Mouse (Mus musculus) thymus, postnatal 0 days (tissue): ENCODE measurements around the gene Msh6. TPM values are rescaled to one million over a fixed set of nuclear protein-coding genes. Genes with fewer than 3 reads are reported as not detected.
A peak's percentile ranks its signal among the peaks of the same experiment; 100 is the strongest.
"Not testable (repeated sequence)": the region's sequence is repeated elsewhere in the genome, so short reads cannot be mapped to it uniquely, and the experiment has no call there.

ENCODE experiments used
- DNase-seq: peaks from one replicate; pipeline ENCODE4 v3.0.0-alpha.2; 2015; ENCODE audit warnings: low spot score
- polyA plus RNA-seq: library from polyadenylated mRNA; unstranded; fragments of >200 nt; fragmentation: Nextera tagmentation; extraction: Ambion mirVana; gene quantifications from 2 replicates; pipeline ENCODE4 v1.2.1, GENCODE M21; 2015

Gene Msh6
- 72.2 and 73.6 TPM in 2 replicates for polyA plus RNA-seq

- DNase-seq = peak; percentile 99
Measured at GRCm38 (mm10) chr17:87974629-87975228, at the start of gene Msh6. Msh6 (plus strand) TSS chr17:87975062.

GRCm38 (mm10) chr17:87934326-87934725, 40.5 kb upstream of the Msh6 start:
- DNase-seq = no peak

DNA sequence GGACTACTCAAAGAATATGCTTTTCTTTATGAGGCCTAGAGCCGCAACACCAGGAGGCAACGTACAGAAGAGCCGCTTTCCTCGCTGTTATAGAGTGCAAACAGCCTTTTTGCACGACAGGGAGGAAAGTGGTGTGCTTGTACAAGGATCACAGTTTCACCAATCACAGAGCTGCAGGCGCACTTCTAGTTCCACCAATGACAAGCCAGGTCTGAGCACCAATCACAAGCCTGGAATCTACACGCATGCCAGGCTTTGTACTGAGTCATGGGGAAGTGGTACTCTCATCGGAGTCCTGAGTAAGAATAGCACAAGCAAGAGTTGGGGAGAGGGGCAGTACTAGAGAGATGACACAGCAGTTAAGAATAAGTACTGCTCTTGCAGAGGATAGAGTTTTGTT, 40.1 kb upstream of the Msh6 start:
- no peak for DNase-seq

DNA sequence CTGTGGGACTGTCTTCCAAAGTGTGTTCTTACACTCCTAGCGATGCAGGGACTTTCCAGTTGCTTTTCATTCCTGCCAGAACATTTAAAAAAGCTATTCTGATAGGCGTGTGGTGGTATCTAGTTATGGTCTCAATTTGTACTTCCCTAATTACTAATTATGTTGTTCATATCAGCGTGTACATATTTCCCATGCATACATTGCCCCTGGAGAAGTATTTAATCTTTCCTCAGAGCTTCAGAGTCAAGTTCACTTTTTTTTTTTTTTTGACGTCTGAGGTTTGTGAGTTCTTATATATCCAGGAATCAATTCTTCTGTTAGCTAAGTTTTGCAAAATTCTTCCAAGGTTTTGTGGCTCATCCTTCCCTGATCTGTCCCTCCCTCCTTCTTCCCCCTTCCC, 38.7 kb upstream of the Msh6 start:
- DNase-seq = no peak

GRCm38 (mm10) chr17:87948965-87949584, 25.8 kb upstream of the Msh6 start:
- peak; percentile 76 for DNase-seq

DNA sequence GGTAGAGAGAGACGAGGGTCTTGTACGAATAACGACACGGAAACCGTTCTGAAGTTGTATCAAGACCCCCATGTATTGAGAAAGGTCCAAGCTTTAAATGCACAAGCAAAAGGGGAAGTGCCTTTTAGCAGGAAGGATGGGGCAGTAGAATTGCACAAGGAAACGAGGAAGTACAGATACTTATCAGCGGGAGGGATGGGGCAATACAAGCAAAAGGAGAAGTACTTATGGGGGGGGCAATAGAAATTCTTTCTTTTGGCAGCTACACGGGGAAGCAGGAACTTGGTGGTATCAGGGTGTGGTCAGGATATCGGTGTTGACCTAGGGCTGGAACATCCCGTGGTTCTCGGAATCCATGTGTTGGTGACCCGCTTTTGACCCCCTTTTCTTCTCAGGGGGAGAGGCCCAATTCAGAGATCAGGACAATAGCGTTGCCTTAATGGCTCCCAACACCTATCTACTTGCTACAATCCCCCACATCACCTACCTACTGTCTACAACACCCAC, 20.2 kb upstream of the Msh6 start:
- not testable (repeated sequence) for DNase-seq

DNA sequence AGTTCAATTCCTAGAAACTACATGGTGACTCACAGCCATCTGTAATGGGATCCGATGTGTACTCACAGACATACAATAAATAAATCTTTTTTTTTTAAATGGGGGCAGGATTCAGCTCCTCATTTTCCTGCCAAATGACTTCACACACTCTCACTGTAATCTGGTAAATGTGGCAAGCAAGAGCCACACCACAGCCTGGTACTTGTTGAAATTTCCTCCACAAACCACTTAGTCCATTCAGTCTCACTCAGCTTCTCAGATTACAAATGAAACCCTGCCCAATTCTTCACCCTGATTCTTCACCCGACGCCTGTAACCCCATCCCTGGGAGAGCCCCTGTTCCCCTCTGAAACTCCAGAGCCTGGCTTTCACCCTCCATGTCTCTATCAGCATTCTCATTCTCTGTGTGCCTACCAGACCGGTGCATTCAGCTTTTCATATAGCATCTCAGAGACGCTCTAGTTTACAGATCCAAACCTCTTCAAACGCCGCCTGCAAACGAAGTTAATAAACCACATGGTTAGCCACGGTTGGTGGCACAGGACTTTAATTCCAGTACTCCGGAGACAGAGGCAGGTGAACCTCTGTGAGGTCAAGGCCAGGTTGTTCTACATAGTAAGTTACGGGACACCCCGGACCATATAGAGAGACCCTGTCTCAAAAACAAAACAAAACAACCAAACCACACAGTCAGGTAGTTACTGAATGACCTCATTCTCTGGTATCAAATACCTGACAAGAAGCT, 17.6 kb upstream of the Msh6 start:
- DNase-seq = no peak

DNA sequence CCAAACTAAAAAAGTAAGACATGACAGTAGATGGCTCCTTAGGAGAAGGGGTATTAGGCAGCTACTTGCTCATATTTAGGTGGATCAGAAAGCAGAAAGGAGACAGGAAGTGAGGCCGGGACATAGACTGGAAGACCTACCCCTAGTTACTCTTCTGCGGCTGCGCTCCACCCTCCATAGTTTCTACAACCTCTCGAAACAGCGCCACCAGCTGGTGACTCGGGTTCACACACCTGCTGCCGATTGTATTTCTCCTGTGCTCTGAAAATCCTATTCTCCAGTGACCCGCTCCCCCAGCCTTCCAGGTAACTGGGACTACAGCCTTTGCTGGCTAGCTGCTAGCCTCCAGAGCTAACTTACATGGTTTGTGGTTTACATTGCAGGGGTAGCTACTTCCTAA, 16.6 kb upstream of the Msh6 start:
- peak; percentile 39 for DNase-seq

DNA sequence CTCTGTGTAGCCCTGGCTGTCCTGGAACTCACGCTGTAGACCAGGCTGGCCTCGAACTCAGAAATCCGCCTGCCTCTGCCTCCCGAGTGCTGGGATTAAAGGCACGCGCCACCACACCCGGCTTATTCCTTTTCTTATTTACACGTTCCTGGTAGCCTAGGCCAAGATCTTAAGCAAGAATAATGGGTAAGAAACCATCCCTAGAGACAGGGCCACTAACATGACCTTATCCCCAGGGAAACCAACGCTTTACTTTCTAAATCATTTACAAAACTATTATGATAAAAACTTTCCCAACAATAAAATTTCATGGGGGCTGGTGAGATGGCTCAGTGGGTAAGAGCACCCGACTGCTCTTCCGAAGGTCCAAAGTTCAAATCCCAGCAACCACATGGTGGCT, 15.5 kb upstream of the Msh6 start:
- not testable (repeated sequence) for DNase-seq

DNA sequence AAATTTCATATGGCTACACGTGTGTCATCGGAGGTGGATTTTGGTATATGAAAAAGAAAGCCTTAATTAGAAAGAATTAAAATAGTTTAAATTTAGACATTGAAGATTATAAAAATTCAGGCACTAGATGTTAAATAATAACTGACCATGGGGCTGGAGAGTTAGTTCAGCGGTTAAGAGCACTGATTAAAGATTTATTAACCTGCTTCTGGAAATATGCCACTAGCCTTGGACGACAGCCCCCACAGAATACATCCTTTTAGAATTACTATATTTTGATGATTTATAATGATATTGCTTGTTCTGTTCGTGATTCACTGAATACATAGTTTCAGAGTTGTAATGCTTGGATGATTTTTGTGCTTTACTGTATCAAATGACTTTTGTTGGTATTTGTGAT, 14.9 kb upstream of the Msh6 start:
- not testable (repeated sequence) for DNase-seq

DNA sequence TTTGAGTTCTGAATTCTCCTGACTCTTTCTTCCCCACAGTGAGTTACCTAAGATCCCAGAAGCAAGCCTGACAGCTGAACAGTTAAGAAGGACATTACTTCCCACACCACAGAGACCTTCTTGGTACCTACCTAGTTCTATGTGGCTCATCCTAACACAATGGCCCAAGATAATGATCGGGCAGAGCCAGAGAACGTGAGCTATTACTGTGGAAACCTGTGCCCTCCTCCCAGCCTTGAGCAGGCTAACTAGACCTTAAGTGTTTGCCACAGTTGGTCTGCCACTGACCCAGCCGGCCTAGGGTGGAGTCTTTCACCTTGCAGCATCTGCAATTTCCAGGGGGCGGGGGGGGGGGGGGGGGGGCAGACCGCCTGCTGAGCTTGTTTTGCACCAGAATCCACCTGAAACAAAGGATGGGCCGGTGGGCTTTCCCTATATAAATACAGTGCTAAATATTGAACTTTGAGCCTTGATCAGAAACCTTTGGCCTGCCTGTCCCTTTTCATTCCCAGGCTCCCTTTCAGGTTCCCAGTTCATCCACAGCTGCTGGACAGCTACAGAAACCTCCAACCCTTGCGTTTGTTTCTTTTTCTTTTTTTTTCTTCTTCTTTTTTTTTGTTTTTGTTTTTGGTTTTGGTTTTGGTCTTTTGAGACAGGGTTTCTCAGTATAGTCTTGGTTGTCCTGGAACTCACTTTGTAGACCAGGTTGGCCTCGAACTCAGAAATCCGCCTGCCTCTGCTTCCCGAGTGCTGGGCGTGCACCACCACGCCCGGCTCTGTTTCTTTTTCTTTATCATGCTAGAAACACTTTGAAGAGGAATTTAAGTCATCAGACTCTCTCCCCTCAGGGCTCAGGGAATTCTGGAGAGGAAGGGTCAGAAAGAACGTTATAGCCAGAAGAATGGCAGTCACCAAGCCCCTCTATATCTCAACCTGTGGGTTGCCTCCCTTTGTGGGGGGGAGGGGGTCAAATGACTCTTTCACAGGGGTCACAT, 11.5 kb upstream of the Msh6 start:
- no peak for DNase-seq

- not testable (repeated sequence) for DNase-seq
Measured at GRCm38 (mm10) chr17:87968483-87968926, 6.4 kb upstream of the Msh6 start.

- not testable (repeated sequence) for DNase-seq
Measured at GRCm38 (mm10) chr17:87971696-87972591, 2.9 kb upstream of the Msh6 start.

- DNase-seq = no peak
Measured at GRCm38 (mm10) chr17:87972856-87973255, 2.0 kb upstream of the Msh6 start.

- peak; percentile 24 for DNase-seq
Measured at GRCm38 (mm10) chr17:87973261-87974167, 1.3 kb upstream of the Msh6 start.

- no peak for DNase-seq
Measured at GRCm38 (mm10) chr17:87975229-87975853, 479 bp downstream of the Msh6 start.

DNA sequence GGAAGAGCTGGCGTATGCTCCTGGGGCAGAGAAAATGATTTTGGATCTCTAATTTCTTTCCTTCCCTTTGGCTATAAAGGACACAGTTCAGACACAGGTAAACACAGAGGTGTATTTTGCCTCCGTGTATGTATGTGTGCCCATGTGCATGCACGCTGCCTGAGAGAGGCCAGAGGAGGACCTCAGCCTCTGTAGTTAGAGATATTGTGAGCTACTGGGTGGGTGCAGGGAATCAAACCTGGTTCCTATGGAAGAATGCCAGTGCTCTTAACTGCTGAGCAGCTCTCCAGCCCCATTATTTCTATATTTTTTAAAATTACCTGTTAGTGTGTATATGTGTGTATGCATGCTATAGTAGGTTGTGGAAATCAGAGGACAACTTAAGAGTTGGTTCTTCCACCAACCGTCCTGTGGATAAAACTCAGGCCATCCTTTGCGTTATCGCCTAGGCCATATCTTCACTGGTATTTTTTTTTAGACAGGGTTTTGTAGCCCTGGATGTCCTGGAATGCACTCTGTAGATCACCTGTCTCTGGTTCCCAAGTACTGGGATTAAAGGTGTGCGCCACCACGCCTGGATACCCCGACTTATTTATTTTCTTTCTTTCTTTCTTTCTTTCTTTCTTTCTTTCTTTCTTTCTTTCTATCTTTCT, 1.4 kb downstream of the Msh6 start:
- no peak for DNase-seq

- not testable (repeated sequence) for DNase-seq
Measured at GRCm38 (mm10) chr17:87976927-87977326, 2.1 kb downstream of the Msh6 start.
